Mouse (Mus musculus) lung, adult 18-20 months (tissue): ENCODE results near the gene Tbc1d2b.

Experiments used
- DNase-seq, 2 experiments: peaks; one replicate each; pipeline ENCODE4 v3.0.0; 2022; ENCODE audit warnings: mixed read lengths in 2 of 2

Gene Tbc1d2b

DNA sequence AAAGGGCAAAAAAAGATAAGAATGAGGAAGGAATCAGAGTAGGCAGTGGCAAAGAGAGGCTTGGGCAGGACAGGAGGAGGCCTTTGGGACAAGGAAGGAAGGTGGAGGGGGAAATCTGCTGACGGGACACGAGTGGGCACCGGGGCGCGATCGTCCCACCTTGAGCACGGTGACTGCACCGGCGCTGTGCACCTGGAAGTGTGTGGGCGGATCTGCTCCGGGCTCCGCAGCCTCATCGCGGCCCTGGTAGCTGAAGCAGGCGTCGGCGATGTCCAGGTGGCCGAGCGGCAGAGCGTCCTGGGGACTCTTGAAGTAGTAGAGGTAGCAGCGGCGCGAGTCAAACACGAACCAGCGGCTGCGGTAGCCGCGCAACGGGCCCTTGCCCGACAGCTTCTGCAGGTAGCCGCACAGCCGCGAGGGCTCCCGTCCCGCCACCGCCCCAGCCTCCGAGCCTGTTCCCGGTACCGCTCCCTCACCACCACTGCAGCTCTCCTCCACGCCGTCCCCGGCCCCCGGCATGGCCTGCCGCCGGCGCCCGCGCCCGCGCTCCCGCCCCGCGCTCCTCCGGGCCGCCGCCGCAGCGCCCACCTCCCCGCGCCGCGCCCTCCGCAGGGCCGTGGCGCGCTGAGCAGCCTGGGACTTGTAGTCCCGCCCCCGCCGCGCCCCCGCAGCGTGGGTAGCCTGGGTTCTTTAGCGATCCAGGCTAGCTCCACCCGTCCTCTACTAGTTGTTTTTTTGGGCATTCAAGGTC lies at the start of gene Tbc1d2b:
Gene Tbc1d2b (minus strand): TSS at position 612 of the 751 bp plus-strand sequence.
- peak; percentile 80 for DNase-seq

DNA sequence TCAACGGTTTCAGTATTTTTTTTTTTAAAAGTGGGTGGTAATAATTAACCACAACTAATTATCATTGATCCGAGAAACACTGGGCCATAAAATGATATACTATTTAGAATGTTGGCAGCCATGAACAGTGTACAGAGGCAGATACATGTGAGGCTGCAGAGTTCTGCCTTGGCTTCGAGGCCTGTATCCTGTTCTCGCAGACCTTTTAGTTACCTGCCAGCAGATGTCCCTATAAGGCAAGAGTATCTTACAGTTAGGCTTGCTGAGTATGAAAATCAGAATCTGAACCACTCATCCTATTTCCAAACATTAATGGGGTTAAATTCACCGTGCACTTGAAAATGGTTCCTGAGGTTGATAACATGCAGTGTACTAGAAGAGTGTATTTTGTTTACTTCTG lies 45.7 kb upstream of the Tbc1d2b start:
- DNase-seq = no peak

- no peak for DNase-seq
Measured at GRCm38 (mm10) chr9:90315662-90316061, 45.1 kb upstream of the Tbc1d2b start.

GRCm38 (mm10) chr9:90304254-90304653 lies 33.6 kb upstream of the Tbc1d2b start:
- no peak for DNase-seq

GRCm38 (mm10) chr9:90303101-90303835 lies 32.7 kb upstream of the Tbc1d2b start:
- peak; percentile 64 to 71 for DNase-seq

- no peak for DNase-seq
Measured at GRCm38 (mm10) chr9:90302670-90303069, 32.1 kb upstream of the Tbc1d2b start.

GRCm38 (mm10) chr9:90301081-90301688 lies 30.6 kb upstream of the Tbc1d2b start:
- DNase-seq = no peak

DNA sequence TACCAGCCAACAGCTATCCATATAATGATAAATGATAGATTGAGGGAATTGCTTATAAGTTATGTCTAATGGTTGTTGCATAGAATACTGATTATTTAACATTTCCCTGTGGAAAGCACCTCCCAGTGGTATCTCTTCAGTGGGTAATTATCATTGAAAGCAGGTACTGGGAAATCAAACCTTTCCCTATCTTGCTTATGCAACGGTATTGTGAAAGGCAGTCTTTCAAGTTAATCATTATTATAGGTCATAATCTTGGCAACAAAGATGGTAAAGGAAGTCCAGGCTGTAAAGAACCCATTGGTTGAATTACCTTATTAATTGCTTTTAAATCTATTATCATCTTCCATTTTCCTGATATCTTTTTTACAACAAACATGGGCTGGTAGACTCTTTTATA lies 27.0 kb upstream of the Tbc1d2b start:
- DNase-seq = no peak

GRCm38 (mm10) chr9:90293641-90294398 lies 23.2 kb upstream of the Tbc1d2b start:
- no peak for DNase-seq

DNA sequence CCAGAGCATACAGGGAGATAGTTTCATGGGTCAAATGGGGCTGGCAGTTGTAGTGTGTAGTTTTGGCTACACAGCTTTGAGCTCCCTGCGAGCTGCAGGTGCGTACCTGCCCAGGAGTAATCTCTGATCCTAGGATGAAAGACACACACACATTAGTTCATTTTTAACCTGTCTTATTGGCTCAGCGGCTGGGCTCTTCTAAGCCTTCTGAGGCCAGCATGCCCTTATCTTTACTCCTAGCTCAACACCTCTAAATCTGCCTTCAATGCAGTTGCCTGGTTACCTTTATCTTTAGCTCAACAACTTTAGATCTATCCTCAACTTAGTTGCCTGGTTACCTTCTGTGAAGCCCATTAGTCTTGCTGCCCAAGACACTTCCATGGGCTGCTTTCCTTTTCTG lies 7.8 kb upstream of the Tbc1d2b start:
- DNase-seq = no peak

GRCm38 (mm10) chr9:90277884-90278283 lies 7.3 kb upstream of the Tbc1d2b start:
- DNase-seq = no peak

DNA sequence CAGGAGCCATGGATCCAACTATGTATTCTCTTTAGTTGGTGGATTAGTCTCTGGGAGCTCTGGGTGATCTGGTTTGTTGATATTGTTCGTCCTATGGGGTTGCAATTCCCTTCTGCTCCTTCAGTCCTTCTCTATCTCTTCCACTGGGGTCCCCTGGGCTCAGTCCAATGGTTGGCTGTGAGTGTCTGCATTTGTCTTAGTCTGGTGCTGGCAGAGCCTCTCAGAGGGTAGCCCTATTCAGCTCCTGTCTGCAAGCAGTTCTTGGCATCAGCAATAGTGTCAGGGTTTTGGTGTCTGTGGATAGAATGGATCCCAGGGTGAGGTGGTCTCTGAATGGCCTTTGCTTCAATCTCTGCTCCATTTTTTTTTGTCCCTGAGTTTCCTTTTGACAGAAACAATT lies 6.2 kb upstream of the Tbc1d2b start:
- no peak for DNase-seq

- DNase-seq = no peak
Measured at GRCm38 (mm10) chr9:90275906-90276305, 5.3 kb upstream of the Tbc1d2b start.

- peak; percentile 73 to 82 for DNase-seq
Measured at GRCm38 (mm10) chr9:90275500-90275899, 4.9 kb upstream of the Tbc1d2b start.

DNA sequence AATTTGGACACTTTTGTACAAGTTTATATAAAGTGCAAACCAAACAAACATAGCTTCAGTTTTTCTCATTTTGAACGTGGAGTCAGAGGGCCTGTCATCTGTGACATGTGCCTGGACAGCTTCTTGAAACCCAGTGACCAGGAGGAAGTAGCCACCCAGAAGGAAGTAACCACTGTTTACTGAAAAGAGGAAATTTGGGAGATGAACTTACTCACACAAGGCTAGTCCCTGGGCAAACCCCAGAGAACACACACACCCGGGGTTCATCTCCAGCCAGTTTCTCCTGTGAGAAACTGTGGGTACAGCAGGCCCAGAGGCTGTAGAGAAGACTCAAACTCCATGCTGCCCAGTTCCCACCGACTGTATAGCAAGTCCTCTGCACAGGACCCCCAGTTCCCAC lies 3.9 kb upstream of the Tbc1d2b start:
- no peak for DNase-seq

DNA sequence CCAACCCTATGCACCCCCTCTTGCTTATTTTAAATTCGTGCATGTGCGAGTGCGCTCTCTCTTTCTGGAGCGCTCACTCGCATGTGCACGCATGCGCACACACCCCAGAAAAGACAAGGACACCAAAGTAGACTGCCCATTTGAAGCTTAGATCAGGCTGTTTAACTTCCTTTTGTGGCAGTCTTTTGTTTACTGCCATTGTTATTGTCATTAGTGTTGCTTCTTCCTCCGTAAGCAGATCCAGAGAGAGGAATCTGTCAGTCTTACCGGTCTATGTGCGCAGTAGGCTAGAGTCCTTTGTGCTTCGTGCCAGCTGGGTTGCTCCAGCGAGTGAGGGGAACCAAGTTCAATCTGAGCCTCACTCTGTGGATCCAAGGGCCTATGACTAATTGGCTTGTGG lies 1.7 kb upstream of the Tbc1d2b start:
- DNase-seq = no peak

GRCm38 (mm10) chr9:90271541-90272090 lies 1.0 kb upstream of the Tbc1d2b start:
- peak; percentile 64 to 72 for DNase-seq

- peak in 1 of 2 experiments; percentile 61 for DNase-seq
Measured at GRCm38 (mm10) chr9:90270944-90271295, 316 bp upstream of the Tbc1d2b start.

DNA sequence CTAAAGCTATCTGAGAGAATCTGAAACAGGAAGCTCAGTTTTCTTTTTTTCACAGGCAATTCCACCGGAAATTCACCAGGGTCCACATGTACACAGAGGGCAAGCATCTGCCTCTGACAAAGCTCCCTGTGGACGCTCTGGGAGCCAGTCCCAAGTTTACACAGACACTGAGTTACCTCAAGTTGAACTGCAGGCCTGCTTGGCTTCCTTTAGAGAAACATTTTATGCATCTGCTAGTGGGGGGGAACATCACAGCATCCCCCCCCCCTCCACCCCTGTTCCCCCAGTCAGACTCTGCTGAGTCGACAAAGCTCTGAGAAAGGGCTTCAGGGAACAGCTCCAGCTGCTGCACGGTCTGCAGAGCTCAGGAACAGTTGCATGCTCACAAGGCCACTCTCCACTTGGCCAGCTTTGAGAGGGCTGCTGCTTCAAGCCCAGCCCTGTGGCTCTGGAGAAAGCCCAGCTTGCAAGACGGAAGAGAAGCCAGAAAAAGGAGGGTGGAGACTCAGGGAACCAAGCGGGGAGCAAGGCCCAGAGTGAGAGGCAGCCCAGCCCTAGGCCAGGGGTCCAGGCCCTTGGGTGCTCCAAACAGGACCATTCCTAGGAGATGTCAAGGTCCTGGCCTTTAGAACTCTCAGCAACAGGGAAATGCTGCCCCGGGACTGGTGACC lies 1.5 kb downstream of the Tbc1d2b start:
- DNase-seq = peak; percentile 76 to 81

GRCm38 (mm10) chr9:90266926-90267325 lies 3.7 kb downstream of the Tbc1d2b start:
- DNase-seq = no peak

DNA sequence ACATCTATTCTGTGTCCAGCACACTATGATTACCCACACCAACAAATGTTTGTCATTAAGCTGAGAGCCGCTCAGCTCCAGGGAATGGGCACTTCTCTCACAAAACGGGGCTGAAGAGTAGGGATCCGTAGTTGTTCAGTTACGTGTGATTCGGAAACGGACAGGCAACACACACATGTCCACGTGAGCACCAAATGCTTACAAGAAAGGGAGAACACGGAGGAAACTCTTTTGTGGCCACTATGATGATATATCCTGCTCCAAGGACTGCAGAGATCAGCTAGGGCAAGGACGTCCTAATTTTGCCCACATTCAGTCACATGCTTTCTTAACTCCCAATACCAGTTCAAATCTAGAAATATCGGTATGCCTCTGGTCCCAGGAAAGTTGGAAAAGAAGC lies 4.5 kb downstream of the Tbc1d2b start:
- peak in 1 of 2 experiments; percentile 1 for DNase-seq
